Mouse (Mus musculus): ENCODE measurements at regions not wholly inside any gene's neighbourhood (a gene's known extent, or its start where the extent isn't known, plus 50 kb on each side); places are given as distances from the start of the nearest gene placed in this dataset.

DNA sequence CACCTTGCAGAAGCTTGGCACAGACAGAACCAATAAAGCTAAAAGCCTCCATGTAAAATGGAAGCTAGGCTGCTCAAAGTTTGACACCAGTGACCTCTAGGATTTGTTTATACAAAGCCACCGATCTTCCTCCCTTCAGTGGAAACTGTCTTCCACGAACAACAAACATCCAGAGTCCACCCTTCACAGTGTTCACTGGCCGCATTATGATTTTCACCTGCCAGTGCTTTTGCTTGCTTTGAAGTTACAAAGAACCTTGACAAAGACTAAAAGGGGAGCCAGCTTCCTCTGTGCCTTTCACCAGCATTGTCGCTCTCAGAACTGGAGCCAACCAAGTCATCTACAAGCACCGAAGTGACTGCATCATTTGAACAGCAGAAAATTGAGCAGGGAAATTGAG lies 56.8 kb upstream of the Ghr start:
- Histone ChIP-seq H3K4me1 (ENCODE audit: control insufficient read depth, insufficient read depth, low read length) (no peaks in the 10 kb centered on the region), H3K27me3 (ENCODE audit: control insufficient read depth, insufficient read depth, low read length, poor library complexity, severe bottlenecking) (no peaks in the 10 kb centered on the region), H3K36me3 (ENCODE audit: control insufficient read depth, insufficient read depth, low read length, poor library complexity, severe bottlenecking) (no peaks in the 10 kb centered on the region), H3K9ac (ENCODE audit: low read depth, poor library complexity, severe bottlenecking) (no peak overlapping the region), H3K9me3 (replicated peaks; ENCODE audit: control insufficient read depth, insufficient read depth, low read length, poor library complexity, severe bottlenecking) (no peaks in the 10 kb centered on the region), H3K27ac (ENCODE audit: insufficient read depth, low read length) (no peak overlapping the region), H3K4me3 (ENCODE audit: low read depth, low read length) (no peak overlapping the region)
- TF ChIP-seq POLR2A (IDR thresholded peaks at IDR 0.05; ENCODE audit: insufficient read depth, low read length) (no peak), EP300 (IDR thresholded peaks at IDR 0.05; ENCODE audit: insufficient read depth, low read depth, low read length) (no peak), CTCF (IDR thresholded peaks at IDR 0.05; ENCODE audit: low read depth, low read length) (no peak)
